Mouse (Mus musculus) lung, embryonic 16.5 days (tissue): ENCODE data around the gene Gm26620. TPM values are rescaled to one million over a fixed set of nuclear protein-coding genes. Genes with fewer than 3 reads are reported as not detected.

Source experiments
- ATAC-seq: fragments of 200-750 bp; cut with Nextera tagmentation; 2 replicates; pipeline ENCODE4 v1.8.0; 2017; ENCODE audit warnings: low read depth, mild to moderate bottlenecking, moderate library complexity
- H3K27ac ChIP-seq: fragments of 300-500 bp; sonication (generic); 2 replicates; pipeline ENCODE4 v1.5.1; 2014; ENCODE audit warnings: mild to moderate bottlenecking, control low read depth, low read length
- H3K27me3 ChIP-seq: fragments of 300-500 bp; sonication (generic); 2 replicates; pipeline ENCODE4 v1.6.1; 2014; ENCODE audit warnings: low read depth, low read length, mixed read lengths; ENCODE audit not compliant: control insufficient read depth, insufficient read depth
- H3K36me3 ChIP-seq: fragments of 300-500 bp; sonication (generic); 2 replicates; pipeline ENCODE4 v1.6.1; 2014; ENCODE audit warnings: low read length; ENCODE audit not compliant: control insufficient read depth, insufficient read depth
- H3K4me1 ChIP-seq: fragments of 300-500 bp; sonication (generic); replicated peaks from 2 replicates; pipeline ENCODE4 v1.6.1; 2014; ENCODE audit warnings: low read length, mixed read lengths; ENCODE audit not compliant: control insufficient read depth, insufficient read depth
- H3K4me2 ChIP-seq: fragments of 300-500 bp; sonication (generic); 2 replicates; pipeline ENCODE4 v1.6.1; 2014; ENCODE audit warnings: low read depth, low read length, control low read depth
- H3K4me3 ChIP-seq: fragments of 300-500 bp; sonication (generic); 2 replicates; pipeline ENCODE4 v1.5.1; 2014; ENCODE audit warnings: mild to moderate bottlenecking, low read length, control low read depth
- H3K9ac ChIP-seq: fragments of 300-500 bp; sonication (generic); 2 replicates; pipeline ENCODE4 v1.6.1; 2014; ENCODE audit warnings: low read length, control low read depth
- H3K9me3 ChIP-seq: fragments of 300-500 bp; sonication (generic); 2 replicates; pipeline ENCODE4 v1.6.1; 2016; ENCODE audit warnings: low read length; ENCODE audit not compliant: control insufficient read depth
- WGBS: fragments of 180-500 bp; shearing (Covaris S2); extraction: QIAGEN DNeasy Blood & Tissue Kit; methylation state at CpG from one replicate; pipeline ENCODE4 v1.1.7; 2014; 5-methylcytosine and 5-hydroxymethylcytosine counted together
- polyA plus RNA-seq: library from polyadenylated mRNA; unstranded; fragments of >200 nt; fragmentation: Nextera tagmentation; extraction: Ambion mirVana; gene quantifications from 2 replicates; pipeline ENCODE4 v1.2.1, GENCODE M21; 2015

Gene Gm26620
- polyA plus RNA-seq, 1 experiment from 2014 or later, result 0.20 TPM

DNA sequence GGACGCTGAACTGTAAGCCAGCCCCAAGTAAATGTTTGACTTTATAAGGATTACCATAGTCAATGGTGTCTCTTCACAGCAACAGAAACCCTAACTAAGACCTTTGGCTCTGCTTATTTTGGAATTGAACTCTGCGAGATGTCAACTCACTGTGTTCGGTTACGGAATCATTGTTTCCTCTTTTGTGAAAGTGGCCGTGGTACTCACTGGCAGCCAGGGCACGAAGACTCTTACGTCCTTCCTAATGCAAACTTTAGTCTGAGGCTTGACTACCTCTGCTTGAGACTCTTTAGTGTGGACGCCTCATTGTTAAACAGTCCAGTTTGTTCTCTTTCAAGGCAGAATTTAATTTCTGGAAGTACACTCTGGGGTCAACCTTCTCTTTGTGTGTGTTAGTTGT lies 34.4 kb downstream of the Gm26620 start:
- 89% methylated on average over 8 of the region's 8 CpGs for WGBS
- ATAC-seq, result no peak

DNA sequence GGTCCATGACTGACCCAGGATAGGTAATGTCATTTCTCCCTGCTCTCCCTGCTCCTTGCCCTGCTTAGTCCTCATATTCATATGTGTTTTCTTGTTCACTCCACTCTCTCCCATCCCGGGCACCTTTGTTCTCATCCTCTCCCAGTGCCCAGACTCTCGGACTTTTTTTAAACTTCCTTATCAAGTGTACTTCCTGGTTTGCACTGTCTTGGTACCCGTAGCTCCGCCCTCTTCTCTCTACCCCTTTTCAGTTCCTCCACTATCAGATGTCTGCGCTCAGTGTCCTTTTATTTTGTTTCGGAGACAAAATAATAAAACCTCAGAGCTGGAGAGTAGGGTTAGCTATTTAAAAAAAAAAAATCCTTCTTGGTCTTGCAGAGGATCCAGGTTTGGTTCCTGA lies 39.6 kb downstream of the Gm26620 start:
- WGBS, result 61% methylated on average over 6 of the region's 6 CpGs
- no peaks in the 10 kb centered on the region for H3K9me3 ChIP-seq
- no peak for ATAC-seq

More for the DNA sequence above, 34.4 kb downstream of the Gm26620 start:
- no peaks in the 10 kb centered on the region for H3K4me1 ChIP-seq
- no peaks in the 10 kb centered on the region for H3K36me3 ChIP-seq
- no peaks in the 10 kb centered on the region for H3K27me3 ChIP-seq
- no peak overlapping the region for H3K27ac ChIP-seq
- no peaks in the 10 kb centered on the region for H3K9me3 ChIP-seq
- H3K4me3 ChIP-seq, result no peak overlapping the region
- no peak overlapping the region for H3K4me2 ChIP-seq
- H3K9ac ChIP-seq, result no peak overlapping the region

DNA sequence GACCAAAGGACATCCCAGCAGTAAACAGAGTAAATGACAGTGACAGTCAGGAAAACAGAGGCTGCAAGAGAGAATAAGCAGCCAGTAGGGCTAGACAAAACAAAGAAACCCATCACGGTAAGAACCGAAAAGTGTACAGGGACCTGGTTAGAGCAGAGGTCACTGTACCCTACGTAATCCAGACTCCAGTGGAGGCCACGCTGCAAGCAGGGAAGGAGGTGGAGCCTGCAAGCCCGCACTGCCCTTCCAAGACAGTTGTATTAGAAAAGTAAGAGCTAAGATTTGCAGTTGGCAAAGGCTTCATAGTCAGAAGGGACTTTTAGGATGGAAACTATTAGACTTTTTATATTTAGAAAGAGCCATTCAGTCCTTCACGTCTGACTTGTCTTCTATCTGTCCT lies 42.1 kb downstream of the Gm26620 start:
- H3K36me3 ChIP-seq, result no peaks in the 10 kb centered on the region
- H3K27ac ChIP-seq, result no peak overlapping the region
- H3K9ac ChIP-seq, result no peak overlapping the region
- H3K4me2 ChIP-seq, result no peak overlapping the region
- no peaks in the 10 kb centered on the region for H3K9me3 ChIP-seq
- no peaks in the 10 kb centered on the region for H3K4me1 ChIP-seq
- WGBS, result 47% methylated on average over 6 of the region's 6 CpGs
- no peak overlapping the region for H3K4me3 ChIP-seq
- ATAC-seq, result no peak
- H3K27me3 ChIP-seq, result no peaks in the 10 kb centered on the region

More for the DNA sequence above, 39.6 kb downstream of the Gm26620 start:
- Histone ChIP-seq H3K4me3 (no peak overlapping the region), H3K27ac (no peak overlapping the region), H3K36me3 (no peaks in the 10 kb centered on the region), H3K4me1 (no peaks in the 10 kb centered on the region), H3K27me3 (no peaks in the 10 kb centered on the region), H3K4me2 (no peak overlapping the region), H3K9ac (no peak overlapping the region)

DNA sequence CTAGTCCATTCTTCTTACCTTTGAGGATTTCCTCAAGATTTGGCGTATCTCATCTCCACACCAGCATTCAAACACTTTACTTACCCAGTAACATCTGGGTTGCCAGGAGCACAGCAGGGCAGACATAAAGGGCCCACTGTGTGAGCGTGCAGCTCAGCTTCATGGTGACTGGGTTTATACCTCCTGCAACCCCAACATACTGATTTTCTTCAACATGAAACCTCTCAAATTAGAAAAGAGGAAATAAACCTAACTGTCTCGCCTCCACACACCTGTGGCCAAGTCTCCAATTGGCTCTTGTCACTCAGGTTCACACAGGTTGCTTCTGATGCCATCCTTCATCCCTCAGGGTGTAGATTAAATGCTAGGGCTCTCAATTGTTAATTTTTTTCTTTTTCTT lies 42.5 kb downstream of the Gm26620 start, which contains the start of gene Fcrla:
Gene Fcrla (minus strand): TSS at position 206 of the 400 bp plus-strand sequence.
- Histone ChIP-seq H3K4me1 (no peaks in the 10 kb centered on the region), H3K27ac (no peak within 1 kb of the TSS), H3K4me3 (no peak within 1 kb of the TSS), H3K4me2 (no peak within 1 kb of the TSS), H3K9me3 (no peaks in the 10 kb centered on the region), H3K27me3 (no peaks in the 10 kb centered on the region), H3K9ac (no peak within 1 kb of the TSS), H3K36me3 (no peaks in the 10 kb centered on the region)
- no peak for ATAC-seq
- WGBS, result 78% methylated on average over 3 of the region's 3 CpGs

GRCm38 (mm10) chr1:170928467-170928866 lies 43.6 kb downstream of the Gm26620 start:
- H3K4me1 ChIP-seq, result no peaks in the 10 kb centered on the region
- WGBS, result 60% methylated on average over 2 of the region's 2 CpGs
- no peak overlapping the region for H3K4me3 ChIP-seq
- H3K9me3 ChIP-seq, result no peaks in the 10 kb centered on the region
- no peaks in the 10 kb centered on the region for H3K36me3 ChIP-seq
- ATAC-seq, result no peak
- H3K27ac ChIP-seq, result no peak overlapping the region
- H3K4me2 ChIP-seq, result no peak overlapping the region
- no peaks in the 10 kb centered on the region for H3K27me3 ChIP-seq
- H3K9ac ChIP-seq, result no peak overlapping the region

DNA sequence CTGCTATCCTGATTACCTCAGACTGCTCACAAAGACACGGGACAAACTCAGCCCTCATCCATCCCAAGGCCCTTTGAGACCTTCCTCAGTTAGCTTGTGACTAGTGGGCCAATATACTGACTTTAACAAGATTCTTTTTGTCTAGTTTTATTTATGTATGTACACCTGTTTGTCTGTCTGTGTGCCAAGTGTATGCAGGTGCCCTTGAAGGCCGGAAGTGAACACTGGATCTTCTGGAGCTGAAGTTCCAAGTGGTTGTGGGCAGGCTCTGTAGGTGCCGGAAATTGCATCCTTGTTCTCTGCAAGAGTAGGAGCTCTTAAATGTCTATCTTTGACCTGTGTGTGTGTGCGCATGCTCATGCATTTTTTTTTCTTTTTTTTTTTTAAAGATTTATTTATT lies 44.4 kb downstream of the Gm26620 start:
- WGBS, result 74% methylated on average over 4 of the region's 4 CpGs
- Histone ChIP-seq H3K4me3 (no peak overlapping the region), H3K27ac (no peak overlapping the region), H3K36me3 (no peaks in the 10 kb centered on the region), H3K9me3 (no peaks in the 10 kb centered on the region), H3K4me1 (no peaks in the 10 kb centered on the region), H3K9ac (no peak overlapping the region), H3K4me2 (no peak overlapping the region), H3K27me3 (no peaks in the 10 kb centered on the region)
- ATAC-seq, result no peak

DNA sequence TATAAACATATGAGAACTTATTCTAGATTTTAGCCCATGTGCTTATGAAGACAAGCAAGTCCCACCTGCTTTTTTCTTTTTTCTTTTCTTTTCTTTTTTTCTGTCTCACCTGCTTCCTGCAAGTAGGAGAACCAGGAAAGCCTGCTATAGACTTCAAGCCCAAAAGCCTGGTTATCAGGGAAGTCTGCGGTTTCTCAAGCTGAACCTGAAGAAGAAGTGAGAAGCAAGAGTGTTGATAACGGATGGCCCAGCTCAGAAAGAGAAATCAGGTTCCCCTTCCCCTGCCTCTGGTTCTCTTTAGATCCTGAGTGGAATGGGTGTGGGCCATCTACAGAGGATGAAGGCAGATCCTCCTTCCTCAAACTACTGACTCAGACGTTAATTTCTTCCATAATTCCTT lies 47.2 kb downstream of the Gm26620 start:
- Histone ChIP-seq H3K9ac (no peak overlapping the region), H3K27me3 (no peaks in the 10 kb centered on the region), H3K36me3 (no peaks in the 10 kb centered on the region), H3K27ac (no peak overlapping the region), H3K9me3 (0 out of 2 replicates have a peak, but pooled peaks cover 2% of the 10 kb centered on the region), H3K4me3 (no peak overlapping the region), H3K4me1 (no peaks in the 10 kb centered on the region), H3K4me2 (no peak overlapping the region)
- ATAC-seq, result no peak
- WGBS, result 77% methylated on average over 3 of the region's 3 CpGs

DNA sequence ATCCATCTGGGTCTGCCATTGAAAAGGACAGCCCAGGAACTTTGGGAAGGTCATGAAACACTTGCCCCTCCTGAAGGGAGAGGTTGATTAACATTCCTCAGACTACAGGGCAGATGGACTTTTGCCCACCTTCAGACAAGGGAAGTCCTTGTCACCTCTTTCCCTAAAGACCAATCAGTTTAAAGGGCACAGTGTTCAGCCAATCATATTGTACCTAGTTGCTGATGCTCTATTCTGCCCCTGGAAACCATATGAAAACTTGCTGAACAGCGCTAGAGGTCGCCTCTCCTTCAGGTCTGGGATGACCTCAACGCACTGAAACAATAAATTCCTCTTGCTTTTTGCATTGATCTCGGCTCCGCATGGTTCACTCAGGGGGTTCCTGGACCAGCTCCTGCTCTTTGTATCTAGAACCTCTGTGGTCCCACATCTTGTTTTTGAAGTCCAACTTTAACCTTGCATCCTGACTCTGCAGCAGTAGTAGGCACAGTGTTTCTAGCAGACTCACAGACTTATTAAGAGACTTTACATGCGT lies 48.6 kb downstream of the Gm26620 start:
- Histone ChIP-seq H3K4me3 (no peak overlapping the region), H3K4me1 (no peaks in the 10 kb centered on the region), H3K27ac (no peak overlapping the region), H3K9me3 (0 out of 2 replicates have a peak, but pooled peaks cover 2% of the 10 kb centered on the region), H3K4me2 (no peak overlapping the region), H3K36me3 (no peaks in the 10 kb centered on the region), H3K27me3 (no peaks in the 10 kb centered on the region), H3K9ac (no peak overlapping the region)
- ATAC-seq, result no peak
- WGBS, result 71% methylated on average over 6 of the region's 6 CpGs

DNA sequence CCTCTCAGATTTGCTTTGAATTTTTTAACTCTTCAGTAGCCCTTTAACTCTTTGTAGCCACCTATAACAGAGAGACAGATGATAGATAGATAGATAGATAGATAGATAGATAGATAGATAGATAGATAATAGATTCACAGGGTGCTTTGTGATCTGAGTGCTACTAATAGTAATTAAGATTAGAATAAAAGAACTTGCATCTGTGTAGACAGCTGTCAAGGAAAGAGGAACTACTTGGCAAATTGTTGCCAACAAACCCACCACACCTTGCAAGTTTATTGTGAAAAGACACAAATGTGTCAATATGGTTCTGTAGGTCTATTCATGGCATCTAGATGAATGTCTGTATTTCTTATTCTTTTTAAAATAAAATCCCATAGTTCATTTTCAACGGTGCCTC lies 49.1 kb downstream of the Gm26620 start:
- H3K27me3 ChIP-seq, result no peaks in the 10 kb centered on the region
- 73% methylated on average over 1 of the region's 1 CpGs for WGBS
- H3K4me3 ChIP-seq, result no peak overlapping the region
- ATAC-seq, result no peak
- no peaks in the 10 kb centered on the region for H3K36me3 ChIP-seq
- H3K27ac ChIP-seq, result no peak overlapping the region
- 0 out of 2 replicates have a peak, but pooled peaks cover 2% of the 10 kb centered on the region for H3K9me3 ChIP-seq
- no peaks in the 10 kb centered on the region for H3K4me1 ChIP-seq
- no peak overlapping the region for H3K4me2 ChIP-seq
- H3K9ac ChIP-seq, result no peak overlapping the region

- Histone ChIP-seq H3K4me1 (no peaks in the 10 kb centered on the region), H3K27me3 (no peaks in the 10 kb centered on the region), H3K27ac (no peak overlapping the region), H3K36me3 (no peaks in the 10 kb centered on the region), H3K4me3 (no peak overlapping the region), H3K9ac (no peak overlapping the region), H3K9me3 (0 out of 2 replicates have a peak, but pooled peaks cover 2% of the 10 kb centered on the region), H3K4me2 (no peak overlapping the region)
- WGBS, result 46% methylated on average over 2 of the region's 2 CpGs
- no peak for ATAC-seq
Observed at GRCm38 (mm10) chr1:170934383-170934782, 49.5 kb downstream of the Gm26620 start.
